ENCODE assay signal across 28 mouse cellular contexts in genomic region chrX:100475569-100476223, GRCm38 (mm10). TPM values are rescaled to one million over a fixed set of nuclear protein-coding genes. Genes with fewer than 3 reads are reported as not detected.
DNase-seq lines count a peak whose midpoint lies in the region; ATAC-seq lines count a peak whose summit lies in the region.
"Had no signal": no experiment of that assay in that cellular context is flagged by ENCODE, and none has a peak within 500 bp of the region (broad histone marks: within the 10 kb centered on the region; RNA-seq: fewer than 3 reads in every experiment).

No protein-coding gene starts in this region.

- peaks cover 11% of the 10 kb centered on the region for H3K4me1 ChIP-seq in liver, embryonic 13.5 days (replicated peaks)
- H3K4me1 ChIP-seq: embryonic facial prominence, embryonic 13.5 days; forebrain, embryonic 10.5 days had no signal

- intact Hi-C loops in heart, postnatal 10 days (cut with DNase I): no loop called here

- H3K27ac ChIP-seq in liver, embryonic 13.5 days: 0 out of 2 replicates have a peak overlapping the region, but pooled peaks have one; percentile 36
- H3K27ac ChIP-seq: embryonic facial prominence, embryonic 13.5 days; forebrain, embryonic 10.5 days had no signal

- no peaks in the 10 kb centered on the region for H3K36me3 ChIP-seq in liver, embryonic 13.5 days
- H3K36me3 ChIP-seq: embryonic facial prominence, embryonic 13.5 days; forebrain, embryonic 10.5 days had no signal

- no peaks in the 10 kb centered on the region for H3K9me3 ChIP-seq in liver, embryonic 13.5 days (replicated peaks)
- H3K9me3 ChIP-seq: embryonic facial prominence, embryonic 13.5 days; forebrain, embryonic 10.5 days had no signal

- WGBS in liver, embryonic 13.5 days (ENCODE audit: insufficient replicate concordance): 39% methylated on average over 4 of the region's 4 CpGs

- peak; percentile 86 for DNase-seq in heart, adult 11 months
- DNase-seq in heart, postnatal 10 days: no peak
- DNase-seq in lung, postnatal 36 days: peak; percentile 46
- no peak for DNase-seq in lung, postnatal 14 days
- no peak for DNase-seq in liver, embryonic 13.5 days
- DNase-seq in MN1 (ENCODE audit: low spot score): no peak
- no peak for DNase-seq in cerebellum, postnatal 14 days
- DNase-seq: cerebellum, adult 9-11 months; forebrain, postnatal 0 days; gastrocnemius, postnatal 36 days; heart, postnatal 4 days; lung, postnatal 10 days; right cerebral cortex, adult 18-20 months; thymus, postnatal 25 days had no signal

- no peak overlapping the region for H3K4me3 ChIP-seq in liver, embryonic 13.5 days (replicated peaks)
- H3K4me3 ChIP-seq: embryonic facial prominence, embryonic 13.5 days; forebrain, embryonic 10.5 days had no signal

- no peaks in the 10 kb centered on the region; the same call in 1 of the 2 replicates for H3K27me3 ChIP-seq in liver, embryonic 13.5 days

- peak; percentile 81 for ATAC-seq in liver, embryonic 13.5 days (ENCODE audit: low read depth)
- ATAC-seq: forebrain, postnatal 0 days; hindbrain, embryonic 16.5 days; intestine, postnatal 0 days had no signal

- H3K4me2 ChIP-seq in liver, embryonic 13.5 days: no peak overlapping the region
- H3K4me2 ChIP-seq: embryonic facial prominence, embryonic 13.5 days; midbrain, embryonic 11.5 days had no signal

- no peak overlapping the region for H3K9ac ChIP-seq in liver, embryonic 13.5 days
- H3K9ac ChIP-seq: embryonic facial prominence, embryonic 13.5 days; forebrain, postnatal 0 days had no signal

RNA-seq across cellular contexts. Expression of gene Igbp1, which starts 18.4 kb away (rescaled TPM):
- total RNA-seq in heart, postnatal 10 days (2021): 10 to 100 TPM; 46.7 to 47.9 TPM
- polyA plus RNA-seq in liver, embryonic 13.5 days (2015; fragmentation: Nextera tagmentation; extraction: Ambion mirVana): 17.5 and 20.3 TPM in 2 replicates

RNA-seq across cellular contexts. Expression of gene Awat2, which starts 33.2 kb away (rescaled TPM):
- under 1 TPM in 1 of 2 experiments, not detected in 1; 0.20 TPM for total RNA-seq in heart, postnatal 10 days (2021)
- 0.23 and 0.39 TPM in 2 replicates for polyA plus RNA-seq in liver, embryonic 13.5 days (2015; fragmentation: Nextera tagmentation; extraction: Ambion mirVana)
- total RNA-seq: forebrain, postnatal 0 days; heart, postnatal 4 days; left cerebral cortex, postnatal 10 days had no signal
- polyA plus RNA-seq: heart, embryonic 14.5 days had no signal

RNA-seq across cellular contexts. Expression of gene Otud6a, which starts 46.9 kb away (rescaled TPM):
- total RNA-seq in heart, postnatal 10 days (2021): not detected
- not detected in 2 replicates for polyA plus RNA-seq in liver, embryonic 13.5 days (2015; fragmentation: Nextera tagmentation; extraction: Ambion mirVana)
- total RNA-seq: adrenal gland, adult 18-20 months; forebrain, postnatal 0 days; gastrocnemius, postnatal 36 days; heart, postnatal 4 days; layer of hippocampus, postnatal 14 days; left cerebral cortex, postnatal 10 days had no signal
- polyA plus RNA-seq: embryonic facial prominence, embryonic 13.5 days; forebrain, embryonic 10.5 days; forebrain, postnatal 0 days; heart, embryonic 14.5 days; hindbrain, embryonic 16.5 days; intestine, postnatal 0 days; kidney, embryonic 16.5 days; large intestine, adult 2 months; limb, embryonic 14.5 days; midbrain, embryonic 11.5 days; neural tube, embryonic 11.5 days had no signal

RNA-seq across cellular contexts. Expression of gene Dgat2l6, which starts 48.9 kb away (rescaled TPM):
- not detected for total RNA-seq in heart, postnatal 10 days (2021)
- not detected in 2 replicates for polyA plus RNA-seq in liver, embryonic 13.5 days (2015; fragmentation: Nextera tagmentation; extraction: Ambion mirVana)
- total RNA-seq: adrenal gland, adult 18-20 months; forebrain, postnatal 0 days; heart, postnatal 4 days; layer of hippocampus, postnatal 14 days; left cerebral cortex, postnatal 10 days had no signal
- polyA plus RNA-seq: embryonic facial prominence, embryonic 13.5 days; forebrain, embryonic 10.5 days; forebrain, postnatal 0 days; heart, embryonic 14.5 days; intestine, postnatal 0 days; kidney, embryonic 16.5 days; large intestine, adult 2 months; limb, embryonic 14.5 days; midbrain, embryonic 11.5 days; neural tube, embryonic 11.5 days; testis, adult 2 months had no signal

Comparison
In these comparisons a context has a peak if more than half of its experiments do, and no peak if none do; other contexts are left out.
1. DNase-seq: peak in heart, adult 11 months (single experiment) and lung, postnatal 36 days (single experiment); none in heart, postnatal 10 days (0 of 2), lung, postnatal 14 days (single experiment), liver, embryonic 13.5 days (single experiment), MN1 (single experiment) and cerebellum, postnatal 14 days (0 of 2).